Mouse (Mus musculus) brain, embryonic 14.5 days (tissue): ENCODE results near the gene Ostm1. TPM values are rescaled to one million over a fixed set of nuclear protein-coding genes. Genes with fewer than 3 reads are reported as not detected.

ENCODE experiments used
- DNase-seq: peaks from one replicate; pipeline ENCODE4 v3.0.0-alpha.2; 2011; ENCODE audit warnings: low read depth
- CTCF ChIP-seq: fragments of 200-500 bp; IDR thresholded peaks from 2 replicates; pipeline ENCODE4 v1.5.1; 2012; ENCODE audit warnings: inconsistent platforms, mild to moderate bottlenecking, moderate library complexity, borderline replicate concordance; ENCODE audit not compliant: insufficient read depth, insufficient read length; ENCODE audit errors: extremely low read depth
- POLR2A ChIP-seq: fragments of 200-500 bp; IDR thresholded peaks from 2 replicates; pipeline ENCODE4 v1.6.1; 2012; ENCODE audit warnings: mild to moderate bottlenecking, inconsistent platforms, borderline replicate concordance; ENCODE audit not compliant: poor library complexity, insufficient read depth, insufficient read length, severe bottlenecking; ENCODE audit errors: extremely low read depth
- polyA plus RNA-seq: library from polyadenylated mRNA; depleted of rRNA; stranded (reverse); fragments of >200 nt; gene quantifications from 2 replicates; pipeline ENCODE4 v1.2.3, GENCODE M21; 2012

The Ostm1 gene
- polyA plus RNA-seq, 1 experiment, result 29.2 TPM

DNA sequence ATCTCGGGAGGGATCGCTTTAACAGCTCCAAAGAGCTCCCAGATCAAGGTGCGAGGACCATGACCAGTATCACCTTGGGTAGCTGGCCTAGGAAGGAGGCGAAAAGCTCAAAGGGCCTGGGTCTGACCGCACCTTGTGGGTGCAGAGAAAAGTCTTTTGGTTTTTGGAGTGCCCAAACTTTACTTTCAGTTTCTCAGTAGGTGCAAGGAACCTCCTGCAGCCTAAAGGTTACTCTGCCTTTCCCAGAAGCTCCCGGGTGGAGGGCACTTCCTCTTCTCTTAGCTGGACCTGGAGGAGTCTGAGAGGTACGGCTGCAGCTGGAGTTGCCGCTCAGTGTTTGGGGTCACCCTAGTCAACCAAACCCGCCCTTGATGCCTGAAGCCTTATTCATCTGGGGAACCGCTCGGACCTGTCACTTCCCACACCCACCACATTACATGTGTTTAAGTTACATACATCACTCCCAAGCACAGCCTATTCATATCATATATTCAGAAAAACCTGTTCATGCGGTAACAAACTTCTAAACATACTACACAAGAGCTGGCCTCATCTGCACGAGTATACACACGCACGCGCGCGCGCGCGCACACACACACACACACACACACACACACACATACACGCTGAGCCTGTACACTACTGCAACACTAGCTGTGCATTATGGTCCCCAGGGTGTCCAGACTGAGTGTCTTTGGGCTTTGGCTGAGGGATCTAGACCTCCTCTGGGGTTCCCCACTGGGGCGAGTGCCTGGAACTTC lies 49.9 kb downstream of the Ostm1 start:
- peak; percentile 43 for DNase-seq
- no peak for TF ChIP-seq CTCF
- no peak for TF ChIP-seq POLR2A

DNA sequence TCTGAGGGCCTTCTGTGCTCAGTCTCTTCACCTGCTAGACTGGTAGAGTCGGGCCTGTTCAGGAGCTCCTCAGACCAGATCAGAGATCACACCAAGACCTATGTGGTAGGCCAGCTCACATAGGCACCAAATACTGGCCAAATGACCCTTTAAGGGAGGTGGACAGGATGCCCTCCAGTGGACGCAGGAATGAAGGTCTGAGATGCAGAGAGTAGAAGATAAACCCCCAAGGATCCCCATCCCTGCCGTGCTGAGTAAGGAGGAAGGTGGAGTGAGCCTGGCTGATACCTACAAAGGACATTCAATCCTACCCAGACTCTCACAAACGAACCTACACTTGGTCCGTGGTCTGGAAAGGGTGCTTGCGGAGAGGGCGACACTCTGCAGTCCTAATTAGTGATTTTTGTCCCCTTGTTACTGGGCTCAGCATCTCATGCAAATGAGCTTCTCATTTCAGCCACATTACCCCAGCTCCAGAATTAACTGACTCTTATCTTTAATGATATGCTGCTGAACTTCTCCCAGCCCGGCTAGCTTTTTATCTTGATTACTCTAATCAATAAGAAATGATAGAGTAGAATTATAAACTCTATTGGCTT lies 50.6 kb downstream of the Ostm1 start:
- peak; percentile 78 for DNase-seq
- TF ChIP-seq CTCF (no peak), POLR2A (no peak)

DNA sequence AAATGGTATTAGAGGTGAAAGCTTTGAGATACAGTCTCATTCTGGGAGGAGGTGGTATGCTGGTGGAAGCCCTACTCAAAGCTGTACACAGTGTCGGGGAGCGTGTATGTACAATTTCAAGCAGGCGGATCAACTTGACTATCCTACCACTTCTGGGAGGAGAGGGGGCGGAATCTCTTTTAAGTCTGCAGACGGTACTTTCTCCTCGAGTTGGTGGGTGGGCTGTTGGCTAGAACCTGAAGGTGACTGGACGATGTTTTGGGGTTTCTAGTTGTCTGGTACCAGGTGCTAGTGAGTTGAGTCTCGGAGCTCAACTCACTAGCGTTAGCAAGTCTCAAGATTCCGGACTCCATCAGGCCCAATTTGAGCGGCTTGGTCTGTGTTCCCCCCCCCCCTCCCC lies 51.4 kb downstream of the Ostm1 start:
- no peak for TF ChIP-seq CTCF
- no peak for TF ChIP-seq POLR2A
- peak; percentile 58 for DNase-seq

DNA sequence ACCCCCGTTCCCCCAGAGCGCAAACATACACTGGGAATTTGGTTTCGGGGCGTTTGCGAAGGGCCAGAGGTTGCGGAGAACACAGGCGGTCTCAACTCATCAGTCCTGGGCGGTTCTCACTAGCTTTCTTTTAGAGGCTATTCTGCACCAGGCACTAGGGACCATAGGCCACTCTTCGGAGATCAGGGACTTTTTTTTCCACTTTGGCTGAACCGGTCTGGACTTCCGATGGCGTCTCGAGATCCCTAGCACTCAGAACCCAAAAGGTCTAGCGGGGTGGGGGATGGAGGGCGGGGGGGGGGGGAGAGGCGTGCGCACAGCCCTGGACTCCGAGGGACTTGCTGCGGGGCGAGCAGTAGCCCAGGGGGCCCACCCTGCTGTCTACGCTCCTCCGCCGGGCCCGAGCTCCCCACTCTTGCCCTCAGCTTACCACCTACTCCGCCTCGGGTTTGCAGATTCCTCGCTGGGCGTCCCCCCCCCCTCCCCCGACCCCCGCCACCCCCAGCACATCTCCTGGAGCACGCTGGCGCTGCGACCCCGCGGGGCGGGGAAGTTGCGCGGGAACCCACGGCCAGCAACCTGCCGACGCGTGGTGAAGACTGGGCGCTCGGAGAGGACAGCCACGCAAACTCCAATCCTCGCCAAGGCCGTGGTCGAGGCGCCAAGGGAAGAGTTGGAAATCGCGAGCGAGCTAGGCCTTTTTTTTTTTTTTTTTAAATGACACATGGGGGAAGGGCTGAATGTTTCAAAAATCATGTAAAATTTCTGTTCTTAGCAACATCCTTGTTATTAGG lies 52.1 kb downstream of the Ostm1 start:
- no peak for TF ChIP-seq POLR2A
- TF ChIP-seq CTCF, result no peak
- peak; percentile 41 for DNase-seq

DNA sequence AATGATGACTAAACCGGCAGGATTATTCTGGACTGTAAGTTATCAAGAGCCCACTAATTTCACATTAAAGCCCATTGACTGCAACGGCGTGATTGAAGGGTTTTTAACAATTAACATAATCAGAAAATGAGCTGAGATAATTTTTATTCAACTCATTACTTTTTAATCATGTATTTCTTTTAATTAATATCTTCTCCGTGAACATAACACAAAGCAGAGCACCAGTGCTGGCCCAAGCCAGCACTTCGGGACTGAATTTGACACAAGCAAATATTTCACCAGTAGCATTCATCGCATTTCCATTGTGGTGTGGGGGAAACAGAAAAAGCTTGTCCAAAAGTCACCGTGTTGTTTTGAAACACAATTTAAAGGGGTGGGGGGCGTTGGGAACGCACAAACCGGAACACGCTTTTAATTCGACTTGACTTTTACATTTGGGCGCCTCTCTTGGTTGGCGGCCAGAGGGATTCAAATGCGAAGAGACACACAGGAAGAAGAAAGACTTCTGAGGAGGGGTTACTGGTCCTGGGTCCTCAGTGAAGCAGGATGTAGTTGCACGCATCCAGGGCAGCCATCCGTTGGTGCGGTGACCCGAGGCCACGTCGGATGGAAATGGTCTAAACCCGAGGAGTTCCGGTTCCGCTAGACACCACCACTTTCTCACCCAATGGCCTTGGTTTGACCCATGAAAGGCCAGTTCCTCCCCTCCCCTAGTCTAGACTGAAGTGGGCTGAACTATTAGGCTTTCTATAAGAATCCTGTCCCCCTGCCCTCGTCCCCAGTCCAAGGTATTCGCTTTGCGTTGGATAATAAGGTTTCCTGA lies 52.9 kb downstream of the Ostm1 start:
- DNase-seq, result peak; percentile 70

DNA sequence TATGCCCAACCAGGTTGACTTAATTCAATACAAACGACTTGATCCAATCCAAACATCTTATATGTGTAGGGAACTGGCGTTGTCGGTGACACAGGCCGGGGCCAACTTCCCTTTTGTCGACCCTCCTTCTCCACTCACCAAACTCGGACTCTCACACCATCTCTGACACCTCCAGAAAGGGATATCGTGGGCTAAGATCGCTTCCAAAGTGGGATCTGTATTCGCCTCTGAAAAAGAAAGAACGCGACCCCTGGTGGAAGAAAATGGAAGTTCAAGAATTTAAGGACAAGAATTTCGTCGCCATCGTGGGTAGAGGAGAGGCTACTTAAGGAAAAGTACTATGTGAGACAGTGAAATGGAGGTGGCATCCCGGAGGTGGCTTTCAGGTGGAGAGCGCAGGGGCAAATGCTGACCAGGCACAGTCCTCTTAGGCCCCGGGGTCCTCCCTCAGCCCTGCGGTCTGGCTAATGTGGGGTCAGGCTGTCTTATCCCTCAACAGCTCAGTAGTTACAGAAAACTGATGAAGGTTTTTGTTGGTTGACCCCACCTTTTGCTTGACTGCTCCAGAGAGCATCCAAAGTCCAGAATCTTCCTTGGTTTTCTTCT lies 53.7 kb downstream of the Ostm1 start:
- DNase-seq, result peak; percentile 94
- TF ChIP-seq POLR2A, result no peak
- TF ChIP-seq CTCF, result peak; percentile 68; the same call in 1 of the 2 replicates

More for the DNA sequence above, 52.9 kb downstream of the Ostm1 start:
- TF ChIP-seq CTCF (no peak), POLR2A (no peak)

DNA sequence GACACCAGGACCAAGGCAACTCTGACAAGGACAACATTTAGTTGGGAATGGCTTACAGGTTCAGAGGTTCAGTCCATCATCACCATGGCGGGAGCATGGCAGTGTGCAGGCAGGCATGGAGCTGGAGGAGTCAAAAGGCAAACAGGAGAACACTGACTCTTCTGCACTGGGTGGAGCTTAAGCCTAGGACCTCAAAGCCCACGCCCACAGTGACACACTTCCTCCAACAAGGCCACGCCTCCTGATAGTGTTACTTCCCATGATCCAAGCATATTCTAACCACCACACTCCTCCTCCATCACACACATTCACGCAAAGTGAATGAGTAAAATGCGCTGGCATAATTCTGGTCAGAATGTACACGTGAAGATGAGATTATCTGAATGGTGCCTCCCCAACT lies 56.2 kb downstream of the Ostm1 start:
- TF ChIP-seq POLR2A (no peak), CTCF (no peak)
- DNase-seq, result no peak

DNA sequence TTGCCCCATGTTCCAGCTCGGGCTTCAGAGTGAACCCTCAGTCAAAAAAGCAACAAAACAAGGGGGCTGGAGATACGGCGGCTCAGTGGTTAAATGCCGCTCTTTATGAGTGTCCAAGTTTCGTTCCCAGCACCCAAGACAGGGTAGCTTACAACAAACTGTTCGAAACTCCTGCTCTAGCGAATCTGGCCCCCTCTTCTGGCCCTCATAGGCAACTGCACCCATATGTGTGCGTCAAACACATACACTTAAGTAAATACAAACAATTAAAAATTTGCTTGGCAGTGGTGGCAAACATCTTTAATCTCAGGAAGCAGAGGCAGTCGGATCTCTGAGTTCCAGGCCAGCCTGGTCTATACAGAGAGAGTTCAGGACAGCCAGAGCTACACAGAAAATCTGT lies 60.0 kb downstream of the Ostm1 start:
- no peak for DNase-seq

DNA sequence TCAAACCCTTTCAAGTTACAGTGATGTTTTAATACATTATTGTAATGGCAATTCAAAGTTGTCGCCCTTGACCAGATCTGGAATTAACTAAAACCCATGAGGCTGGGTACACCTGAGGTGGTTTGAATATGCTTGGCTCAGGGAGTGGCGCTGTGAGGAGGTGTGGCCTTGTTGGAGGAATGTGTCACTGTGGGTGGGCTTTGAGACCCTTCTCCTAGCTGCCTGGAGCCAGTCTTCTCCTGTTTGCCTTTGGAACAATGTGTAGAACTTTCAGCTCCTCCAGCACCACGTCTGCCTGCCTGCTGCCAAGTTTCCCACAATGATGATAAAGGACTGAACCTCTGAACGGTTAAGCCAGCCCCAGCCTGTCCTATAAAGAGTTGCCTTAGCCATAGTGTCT lies 62.7 kb downstream of the Ostm1 start:
- no peak for DNase-seq
- TF ChIP-seq POLR2A (no peak), CTCF (no peak)

More for the DNA sequence above, 60.0 kb downstream of the Ostm1 start:
- no peak for TF ChIP-seq POLR2A
- peak; percentile 28; the same call in 1 of the 2 replicates for TF ChIP-seq CTCF

DNA sequence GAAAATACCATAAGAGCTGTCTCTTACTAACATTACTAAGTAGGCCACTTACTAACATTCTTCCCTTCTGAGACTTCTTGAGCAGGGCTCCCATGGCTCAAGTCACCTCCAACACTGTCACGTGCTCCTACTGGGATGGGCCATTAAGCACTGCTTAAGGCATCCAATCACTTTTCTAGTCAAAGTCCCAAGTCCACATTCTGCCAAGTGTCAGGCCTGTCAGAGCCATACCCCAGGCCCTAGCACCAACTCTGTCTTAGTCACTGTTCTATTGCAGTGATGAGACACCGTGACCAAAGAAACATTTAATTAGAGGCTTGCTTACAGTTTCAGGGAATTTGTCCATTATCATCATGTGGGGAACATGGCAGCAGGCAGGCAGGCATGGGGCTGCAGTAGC lies 78.3 kb downstream of the Ostm1 start:
- TF ChIP-seq POLR2A (no peak), CTCF (no peak)
- no peak for DNase-seq
